Mouse (Mus musculus) forebrain, embryonic 10.5 days (tissue): ENCODE measurements around the gene Chpt1. TPM values are rescaled to one million over a fixed set of nuclear protein-coding genes. Genes with fewer than 3 reads are reported as not detected.

Experiments
- DNase-seq: peaks from one replicate; pipeline ENCODE4 v3.0.0-alpha.2; 2017; ENCODE audit warnings: low spot score; ENCODE audit errors: extremely low spot score
- H3K27ac ChIP-seq: fragments of 300-500 bp; sonication (generic); 2 replicates; pipeline ENCODE4 v1.5.1; 2016; ENCODE audit warnings: mild to moderate bottlenecking
- H3K27me3 ChIP-seq: fragments of 300-500 bp; sonication (generic); 2 replicates; pipeline ENCODE4 v1.6.1; 2016; ENCODE audit warnings: mild to moderate bottlenecking; ENCODE audit not compliant: poor library complexity, severe bottlenecking
- H3K36me3 ChIP-seq: fragments of 300-500 bp; sonication (generic); replicated peaks from 2 replicates; pipeline ENCODE4 v1.6.1; 2016; ENCODE audit warnings: mild to moderate bottlenecking, moderate library complexity
- H3K4me1 ChIP-seq: fragments of 300-500 bp; sonication (generic); 2 replicates; pipeline ENCODE4 v1.6.1; 2016
- H3K4me3 ChIP-seq: fragments of 300-500 bp; sonication (generic); 2 replicates; pipeline ENCODE4 v1.5.1; 2016; ENCODE audit warnings: mild to moderate bottlenecking, moderate library complexity
- H3K9me3 ChIP-seq: fragments of 300-500 bp; sonication (generic); 2 replicates; pipeline ENCODE4 v1.6.1; 2016; ENCODE audit warnings: mild to moderate bottlenecking, moderate library complexity
- WGBS: fragments of 180-500 bp; shearing (Covaris S2); methylation state at CpG from one replicate; pipeline ENCODE4 v1.1.7; 2016; 5-methylcytosine and 5-hydroxymethylcytosine counted together
- polyA plus RNA-seq: library from polyadenylated mRNA; unstranded; fragments of >200 nt; fragmentation: Nextera tagmentation; extraction: Ambion mirVana; gene quantifications from 2 replicates; pipeline ENCODE4 v1.2.1, GENCODE M21; 2016

The Chpt1 gene
- polyA plus RNA-seq, 1 experiment from 2014 or later = 9.4 TPM

- H3K27me3 ChIP-seq = no peaks in the 10 kb centered on the region
- H3K4me3 ChIP-seq = no peak overlapping the region
- DNase-seq = no peak
- 90% methylated on average over 5 of the region's 5 CpGs for WGBS
- H3K27ac ChIP-seq = no peak overlapping the region
- no peaks in the 10 kb centered on the region for H3K9me3 ChIP-seq
- H3K36me3 ChIP-seq = peaks cover 34% of the 10 kb centered on the region
- no peaks in the 10 kb centered on the region for H3K4me1 ChIP-seq
Observed at GRCm38 (mm10) chr10:88417686-88418085, 86.2 kb downstream of the Chpt1 start.

GRCm38 (mm10) chr10:88412290-88412995 lies 91.4 kb downstream of the Chpt1 start:
- WGBS = 76% methylated on average over 17 of the region's 17 CpGs
- H3K36me3 ChIP-seq = peaks cover 8% of the 10 kb centered on the region; the same call in 1 of the 2 replicates

GRCm38 (mm10) chr10:88409751-88410150 lies 94.1 kb downstream of the Chpt1 start:
- H3K4me3 ChIP-seq = no peak overlapping the region
- no peaks in the 10 kb centered on the region for H3K27me3 ChIP-seq
- no peaks in the 10 kb centered on the region for H3K4me1 ChIP-seq
- 69% methylated on average over 2 of the region's 2 CpGs for WGBS
- no peak overlapping the region for H3K27ac ChIP-seq
- peaks cover 2% of the 10 kb centered on the region; the same call in 1 of the 2 replicates for H3K36me3 ChIP-seq
- H3K9me3 ChIP-seq = no peaks in the 10 kb centered on the region
- no peak for DNase-seq

More at GRCm38 (mm10) chr10:88412290-88412995, 91.4 kb downstream of the Chpt1 start:
- no peaks in the 10 kb centered on the region for H3K9me3 ChIP-seq
- no peak for DNase-seq
- no peak overlapping the region for H3K27ac ChIP-seq
- H3K4me3 ChIP-seq = no peak overlapping the region
- H3K4me1 ChIP-seq = no peaks in the 10 kb centered on the region
- no peaks in the 10 kb centered on the region for H3K27me3 ChIP-seq

- Histone ChIP-seq H3K27me3 (no peaks in the 10 kb centered on the region), H3K4me1 (no peaks in the 10 kb centered on the region), H3K9me3 (no peaks in the 10 kb centered on the region), H3K4me3 (no peak overlapping the region), H3K36me3 (no peaks in the 10 kb centered on the region), H3K27ac (no peak overlapping the region)
- 93% methylated on average over 12 of the region's 12 CpGs for WGBS
- no peak for DNase-seq
Observed at GRCm38 (mm10) chr10:88407875-88408631, 95.8 kb downstream of the Chpt1 start.

GRCm38 (mm10) chr10:88405812-88406211 lies 98.1 kb downstream of the Chpt1 start:
- Histone ChIP-seq H3K9me3 (no peaks in the 10 kb centered on the region), H3K4me3 (no peak overlapping the region), H3K27me3 (no peaks in the 10 kb centered on the region), H3K36me3 (peaks cover 11% of the 10 kb centered on the region), H3K4me1 (no peaks in the 10 kb centered on the region), H3K27ac (no peak overlapping the region)
- DNase-seq = no peak
- WGBS = 92% methylated on average over 7 of the region's 7 CpGs

GRCm38 (mm10) chr10:88404220-88404619 lies 99.7 kb downstream of the Chpt1 start:
- peaks cover 11% of the 10 kb centered on the region for H3K36me3 ChIP-seq
- WGBS = 90% methylated on average over 6 of the region's 6 CpGs
- no peak overlapping the region for H3K4me3 ChIP-seq
- H3K4me1 ChIP-seq = no peaks in the 10 kb centered on the region
- no peaks in the 10 kb centered on the region for H3K9me3 ChIP-seq
- no peak overlapping the region for H3K27ac ChIP-seq
- no peaks in the 10 kb centered on the region for H3K27me3 ChIP-seq
- no peak for DNase-seq

- WGBS = 95% methylated on average over 4 of the region's 4 CpGs
- H3K36me3 ChIP-seq = peaks cover 11% of the 10 kb centered on the region
- H3K4me3 ChIP-seq = no peak overlapping the region
- H3K27ac ChIP-seq = no peak overlapping the region
- DNase-seq = no peak
- no peaks in the 10 kb centered on the region for H3K4me1 ChIP-seq
- H3K9me3 ChIP-seq = no peaks in the 10 kb centered on the region
- H3K27me3 ChIP-seq = no peaks in the 10 kb centered on the region
Observed at GRCm38 (mm10) chr10:88403021-88403420, 100.9 kb downstream of the Chpt1 start.

Other genes starting within 250 kb of the Chpt1 start
- 0.36 and 0.38 TPM in 2 replicates for gene Dram1, start 125.0 kb downstream of the Chpt1 start, polyA plus RNA-seq
- gene Gnptab, start 124.9 kb downstream of the Chpt1 start, polyA plus RNA-seq = 8.3 and 9.0 TPM in 2 replicates
- gene Sycp3, start 44.5 kb downstream of the Chpt1 start, polyA plus RNA-seq = 0.19 TPM in 1 of 2 replicates, not detected in the other
- 0.14 and 0.17 TPM in 2 replicates for gene Mybpc1, start 101.1 kb upstream of the Chpt1 start, polyA plus RNA-seq
- not detected in 2 replicates for gene Spic, start 180.9 kb upstream of the Chpt1 start, polyA plus RNA-seq
- gene Arl1, start 226.8 kb upstream of the Chpt1 start, polyA plus RNA-seq = 157 TPM in 2 replicates